Mouse (Mus musculus): Measurements from ENCODE around the gene Ptgr2. TPM values are rescaled to one million over a fixed set of nuclear protein-coding genes. Genes with fewer than 3 reads are reported as not detected.

The Ptgr2 gene
- polyA plus RNA-seq, 1 experiment from 2014 or later: 18.5 TPM

- 79% methylated on average over 14 of the region's 14 CpGs for WGBS
- Histone ChIP-seq H3K27me3 (ENCODE audit: control insufficient read depth, insufficient read depth, low read length) (no peaks in the 10 kb centered on the region), H3K9ac (replicated peaks; ENCODE audit: low read depth, low read length) (no peak overlapping the region), H3K4me3 (ENCODE audit: low read depth, low read length) (peak overlapping the region; percentile 50; the same call in 1 of the 2 replicates), H3K4me2 (replicated peaks; ENCODE audit: low read depth, low read length) (peak overlapping the region; percentile 72), H3K27ac (ENCODE audit: low read length) (no peak overlapping the region), H3K4me1 (ENCODE audit: control insufficient read depth, insufficient read depth, low read length) (no peaks in the 10 kb centered on the region), H3K9me3 (ENCODE audit: control insufficient read depth, low read depth, low read length) (no peaks in the 10 kb centered on the region), H3K36me3 (ENCODE audit: control insufficient read depth, insufficient read depth, low read length) (no peaks in the 10 kb centered on the region)
- no peak for ATAC-seq (ENCODE audit: insufficient number of reproducible peaks, insufficient read depth, low FRiP score, low read depth)
Observed at GRCm38 (mm10) chr12:84284391-84284790, 641 bp upstream of the Ptgr2 start.

- H3K4me3 ChIP-seq (ENCODE audit: low read depth, low read length): peak overlapping the region; percentile 50
- H3K9me3 ChIP-seq (ENCODE audit: control insufficient read depth, low read depth, low read length): no peaks in the 10 kb centered on the region
- no peak for ATAC-seq (ENCODE audit: insufficient number of reproducible peaks, insufficient read depth, low FRiP score, low read depth)
- H3K9ac ChIP-seq (replicated peaks; ENCODE audit: low read depth, low read length): peak overlapping the region; percentile 50
- H3K4me2 ChIP-seq (replicated peaks; ENCODE audit: low read depth, low read length): peak overlapping the region; percentile 72
- H3K27me3 ChIP-seq (ENCODE audit: control insufficient read depth, insufficient read depth, low read length): no peaks in the 10 kb centered on the region
- H3K27ac ChIP-seq (ENCODE audit: low read length): peak overlapping the region; percentile 36; the same call in 1 of the 2 replicates
- WGBS: 28% methylated on average over 8 of the region's 8 CpGs
- H3K4me1 ChIP-seq (ENCODE audit: control insufficient read depth, insufficient read depth, low read length): no peaks in the 10 kb centered on the region
- no peaks in the 10 kb centered on the region for H3K36me3 ChIP-seq (ENCODE audit: control insufficient read depth, insufficient read depth, low read length)
Observed at GRCm38 (mm10) chr12:84285593-84285968, 549 bp downstream of the Ptgr2 start.

- 65% methylated on average over 3 of the region's 3 CpGs for WGBS
- no peak for ATAC-seq (ENCODE audit: insufficient number of reproducible peaks, insufficient read depth, low FRiP score, low read depth)
- Histone ChIP-seq H3K4me3 (ENCODE audit: low read depth, low read length) (no peak overlapping the region), H3K4me2 (replicated peaks; ENCODE audit: low read depth, low read length) (no peak overlapping the region), H3K9ac (replicated peaks; ENCODE audit: low read depth, low read length) (no peak overlapping the region), H3K9me3 (ENCODE audit: control insufficient read depth, low read depth, low read length) (no peaks in the 10 kb centered on the region), H3K36me3 (ENCODE audit: control insufficient read depth, insufficient read depth, low read length) (no peaks in the 10 kb centered on the region), H3K27ac (ENCODE audit: low read length) (no peak overlapping the region), H3K27me3 (ENCODE audit: control insufficient read depth, insufficient read depth, low read length) (no peaks in the 10 kb centered on the region), H3K4me1 (ENCODE audit: control insufficient read depth, insufficient read depth, low read length) (no peaks in the 10 kb centered on the region)
Observed at GRCm38 (mm10) chr12:84288461-84288860, 3.4 kb downstream of the Ptgr2 start.

- Histone ChIP-seq H3K4me1 (ENCODE audit: control insufficient read depth, insufficient read depth, low read length) (no peaks in the 10 kb centered on the region), H3K4me2 (replicated peaks; ENCODE audit: low read depth, low read length) (no peak overlapping the region), H3K27ac (ENCODE audit: low read length) (no peak overlapping the region), H3K9me3 (ENCODE audit: control insufficient read depth, low read depth, low read length) (no peaks in the 10 kb centered on the region), H3K9ac (replicated peaks; ENCODE audit: low read depth, low read length) (no peak overlapping the region), H3K36me3 (ENCODE audit: control insufficient read depth, insufficient read depth, low read length) (no peaks in the 10 kb centered on the region; the same call in 1 of the 2 replicates), H3K27me3 (ENCODE audit: control insufficient read depth, insufficient read depth, low read length) (no peaks in the 10 kb centered on the region), H3K4me3 (ENCODE audit: low read depth, low read length) (no peak overlapping the region)
- 90% methylated on average over 6 of the region's 6 CpGs for WGBS
- ATAC-seq (ENCODE audit: insufficient number of reproducible peaks, insufficient read depth, low FRiP score, low read depth): no peak
Observed at GRCm38 (mm10) chr12:84297851-84298250, 12.8 kb downstream of the Ptgr2 start.

- Histone ChIP-seq H3K4me3 (ENCODE audit: low read depth, low read length) (no peak overlapping the region), H3K9me3 (ENCODE audit: control insufficient read depth, low read depth, low read length) (no peaks in the 10 kb centered on the region), H3K4me2 (replicated peaks; ENCODE audit: low read depth, low read length) (no peak overlapping the region), H3K36me3 (ENCODE audit: control insufficient read depth, insufficient read depth, low read length) (no peaks in the 10 kb centered on the region; the same call in 1 of the 2 replicates), H3K27me3 (ENCODE audit: control insufficient read depth, insufficient read depth, low read length) (no peaks in the 10 kb centered on the region), H3K4me1 (ENCODE audit: control insufficient read depth, insufficient read depth, low read length) (no peaks in the 10 kb centered on the region), H3K27ac (ENCODE audit: low read length) (no peak overlapping the region), H3K9ac (replicated peaks; ENCODE audit: low read depth, low read length) (no peak overlapping the region)
- no peak for ATAC-seq (ENCODE audit: insufficient number of reproducible peaks, insufficient read depth, low FRiP score, low read depth)
- WGBS: 91% methylated on average over 2 of the region's 2 CpGs
Observed at GRCm38 (mm10) chr12:84299265-84299664, 14.2 kb downstream of the Ptgr2 start.

GRCm38 (mm10) chr12:84304101-84304500 is 19.1 kb downstream of the Ptgr2 start:
- Histone ChIP-seq H3K36me3 (ENCODE audit: control insufficient read depth, insufficient read depth, low read length) (no peaks in the 10 kb centered on the region; the same call in 1 of the 2 replicates), H3K27me3 (ENCODE audit: control insufficient read depth, insufficient read depth, low read length) (no peaks in the 10 kb centered on the region), H3K9ac (replicated peaks; ENCODE audit: low read depth, low read length) (no peak overlapping the region), H3K9me3 (ENCODE audit: control insufficient read depth, low read depth, low read length) (no peaks in the 10 kb centered on the region), H3K4me1 (ENCODE audit: control insufficient read depth, insufficient read depth, low read length) (no peaks in the 10 kb centered on the region), H3K4me2 (replicated peaks; ENCODE audit: low read depth, low read length) (no peak overlapping the region), H3K27ac (ENCODE audit: low read length) (no peak overlapping the region), H3K4me3 (ENCODE audit: low read depth, low read length) (no peak overlapping the region)
- WGBS: 91% methylated on average over 5 of the region's 5 CpGs
- ATAC-seq (ENCODE audit: insufficient number of reproducible peaks, insufficient read depth, low FRiP score, low read depth): no peak

- no peak overlapping the region for H3K4me3 ChIP-seq (ENCODE audit: low read depth, low read length)
- no peak overlapping the region for H3K4me2 ChIP-seq (replicated peaks; ENCODE audit: low read depth, low read length)
- H3K9ac ChIP-seq (replicated peaks; ENCODE audit: low read depth, low read length): no peak overlapping the region
- WGBS: 85% methylated on average over 1 of the region's 1 CpGs
- H3K27ac ChIP-seq (ENCODE audit: low read length): no peak overlapping the region
- H3K36me3 ChIP-seq (ENCODE audit: control insufficient read depth, insufficient read depth, low read length): no peaks in the 10 kb centered on the region; the same call in 1 of the 2 replicates
- H3K27me3 ChIP-seq (ENCODE audit: control insufficient read depth, insufficient read depth, low read length): no peaks in the 10 kb centered on the region
- no peaks in the 10 kb centered on the region for H3K4me1 ChIP-seq (ENCODE audit: control insufficient read depth, insufficient read depth, low read length)
- no peaks in the 10 kb centered on the region for H3K9me3 ChIP-seq (ENCODE audit: control insufficient read depth, low read depth, low read length)
- no peak for ATAC-seq (ENCODE audit: insufficient number of reproducible peaks, insufficient read depth, low FRiP score, low read depth)
Observed at GRCm38 (mm10) chr12:84304554-84304953, 19.5 kb downstream of the Ptgr2 start.

GRCm38 (mm10) chr12:84311306-84311705 is 26.3 kb downstream of the Ptgr2 start:
- H3K4me1 ChIP-seq (ENCODE audit: control insufficient read depth, insufficient read depth, low read length): 0 out of 2 replicates have a peak, but pooled peaks cover 4% of the 10 kb centered on the region
- no peak overlapping the region for H3K9ac ChIP-seq (replicated peaks; ENCODE audit: low read depth, low read length)
- H3K4me3 ChIP-seq (ENCODE audit: low read depth, low read length): no peak overlapping the region
- no peak overlapping the region for H3K27ac ChIP-seq (ENCODE audit: low read length)
- 81% methylated on average over 4 of the region's 5 CpGs for WGBS
- H3K9me3 ChIP-seq (ENCODE audit: control insufficient read depth, low read depth, low read length): no peaks in the 10 kb centered on the region
- H3K36me3 ChIP-seq (ENCODE audit: control insufficient read depth, insufficient read depth, low read length): no peaks in the 10 kb centered on the region; the same call in 1 of the 2 replicates
- H3K4me2 ChIP-seq (replicated peaks; ENCODE audit: low read depth, low read length): no peak overlapping the region
- H3K27me3 ChIP-seq (ENCODE audit: control insufficient read depth, insufficient read depth, low read length): no peaks in the 10 kb centered on the region
- no peak for ATAC-seq (ENCODE audit: insufficient number of reproducible peaks, insufficient read depth, low FRiP score, low read depth)

- WGBS: 35% methylated on average over 7 of the region's 7 CpGs
- peak overlapping the region; percentile 90 for H3K4me3 ChIP-seq (ENCODE audit: low read depth, low read length)
Observed at GRCm38 (mm10) chr12:84316006-84316405, 31.0 kb downstream of the Ptgr2 start.

More at GRCm38 (mm10) chr12:84316006-84316405, 31.0 kb downstream of the Ptgr2 start:
- Histone ChIP-seq H3K27me3 (ENCODE audit: control insufficient read depth, insufficient read depth, low read length) (no peaks in the 10 kb centered on the region), H3K4me1 (ENCODE audit: control insufficient read depth, insufficient read depth, low read length) (peaks cover 18% of the 10 kb centered on the region), H3K27ac (ENCODE audit: low read length) (peak overlapping the region; percentile 98; the same call in 1 of the 2 replicates), H3K9me3 (ENCODE audit: control insufficient read depth, low read depth, low read length) (no peaks in the 10 kb centered on the region), H3K9ac (replicated peaks; ENCODE audit: low read depth, low read length) (peak overlapping the region; percentile 96), H3K4me2 (replicated peaks; ENCODE audit: low read depth, low read length) (peak overlapping the region; percentile 83), H3K36me3 (ENCODE audit: control insufficient read depth, insufficient read depth, low read length) (no peaks in the 10 kb centered on the region)
- ATAC-seq (ENCODE audit: insufficient number of reproducible peaks, insufficient read depth, low FRiP score, low read depth): 0 out of 2 replicates have a peak, but pooled peaks have one; percentile 5
